Mouse (Mus musculus) fibroblast of lung, adult 2 months (primary cell): ENCODE measurements around the gene Prkab1.

ENCODE experiments used
- DNase-seq: peaks from one replicate; pipeline ENCODE4 v3.0.0-alpha.2; 2011; ENCODE audit warnings: low read depth

Prkab1 gene

GRCm38 (mm10) chr5:116024327-116024739, at the start of gene Prkab1:
TSS of gene Prkab1 (minus strand) at chr5:116024508.
- peak; percentile 87 for DNase-seq

DNA sequence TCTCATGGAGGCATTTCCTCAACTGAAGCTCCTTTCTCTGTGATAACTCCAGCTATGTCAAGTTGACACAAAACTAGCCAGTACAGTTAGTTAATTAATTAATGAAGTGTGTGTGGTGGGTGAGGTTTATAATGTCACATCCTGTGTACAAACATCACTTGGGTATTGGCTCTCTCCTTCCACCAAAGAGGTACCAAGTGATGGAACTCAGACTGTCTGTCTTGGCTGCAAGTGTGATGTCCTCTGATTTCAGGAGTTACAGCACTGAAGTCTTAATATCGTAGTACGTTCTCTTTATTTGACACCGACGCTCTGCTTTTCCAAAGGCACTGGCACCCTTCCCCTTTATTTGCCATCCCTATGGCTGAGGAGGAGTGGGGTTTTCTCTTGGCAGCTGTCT, 45.3 kb upstream of the Prkab1 start:
- no peak for DNase-seq

DNA sequence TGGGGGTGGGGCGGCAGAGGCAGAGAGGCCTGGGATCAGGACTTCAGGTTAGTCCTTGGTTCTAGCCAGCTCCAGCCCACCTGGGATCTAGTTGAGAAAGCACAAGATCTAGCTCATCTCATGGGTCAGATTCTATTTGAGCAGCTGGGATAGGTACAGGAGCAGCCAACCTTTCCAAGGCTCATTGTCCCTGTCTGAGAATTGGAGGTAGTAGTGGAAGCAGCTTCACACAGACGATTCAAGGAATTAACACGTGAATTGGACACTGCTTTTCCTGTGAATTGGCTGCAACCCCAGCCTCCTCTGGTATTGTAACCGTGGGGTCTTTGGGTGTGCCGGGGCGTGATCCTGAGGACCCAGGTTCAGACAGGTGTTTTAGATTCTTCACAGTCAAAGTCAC, 28.5 kb upstream of the Prkab1 start:
- DNase-seq, result no peak

DNA sequence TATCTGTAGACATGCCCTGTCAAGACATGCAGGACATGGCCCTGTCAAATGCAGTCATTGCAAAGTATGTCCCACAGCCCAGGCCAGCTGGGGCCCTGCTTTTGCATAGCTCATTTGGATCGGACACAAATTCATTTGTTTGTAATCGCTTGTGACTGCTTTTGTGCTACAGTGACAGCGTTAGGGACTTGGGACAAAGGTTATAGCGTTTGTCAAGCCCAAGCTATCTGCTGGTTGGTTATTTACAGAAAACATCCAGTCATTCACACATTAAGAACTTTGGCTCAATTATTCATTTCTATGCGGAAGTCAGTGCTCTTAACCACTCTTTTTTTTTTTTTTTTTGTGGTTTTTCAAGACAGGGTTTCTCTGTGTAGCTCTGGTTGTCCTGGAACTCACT, 27.9 kb upstream of the Prkab1 start:
- no peak for DNase-seq

DNA sequence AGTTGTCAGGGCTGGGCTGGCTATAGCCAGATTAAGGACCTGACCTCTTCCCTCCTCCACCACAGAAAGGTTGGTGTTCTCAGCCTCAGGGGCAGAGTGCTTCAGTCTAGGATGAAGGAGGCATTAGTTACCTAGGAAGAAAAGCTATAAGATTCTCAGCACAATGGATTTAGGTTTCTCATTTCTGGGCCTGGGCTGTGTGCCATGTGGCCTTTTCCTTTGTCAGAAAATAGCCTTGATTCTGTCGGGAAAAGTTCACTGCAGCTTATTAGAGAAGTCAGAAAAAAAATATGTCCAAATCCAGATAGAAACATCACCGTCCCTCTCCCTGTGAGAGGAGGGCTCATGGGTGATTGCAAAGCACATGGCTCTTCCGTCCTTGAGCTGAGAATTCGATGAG, 25.5 kb upstream of the Prkab1 start:
- no peak for DNase-seq

DNA sequence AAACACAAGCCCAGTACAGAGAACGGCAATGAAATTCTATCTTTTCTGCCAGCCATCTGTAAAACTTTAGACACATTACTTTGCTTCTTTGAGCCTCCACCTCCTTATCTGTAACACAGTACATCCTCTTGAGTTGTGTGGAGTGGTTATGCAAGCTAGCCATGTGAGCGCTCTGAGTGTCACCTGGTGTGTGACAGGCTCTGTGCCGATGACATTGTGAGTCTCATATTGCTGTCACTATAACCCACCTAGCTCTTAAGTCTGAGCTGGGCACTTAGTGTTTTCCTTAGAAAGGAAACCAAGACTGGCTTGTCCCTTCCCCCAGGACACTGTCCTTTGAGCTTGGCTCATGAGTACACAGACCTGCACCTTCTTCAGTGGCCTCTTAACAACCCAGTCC, 24.0 kb upstream of the Prkab1 start:
- DNase-seq, result no peak

DNA sequence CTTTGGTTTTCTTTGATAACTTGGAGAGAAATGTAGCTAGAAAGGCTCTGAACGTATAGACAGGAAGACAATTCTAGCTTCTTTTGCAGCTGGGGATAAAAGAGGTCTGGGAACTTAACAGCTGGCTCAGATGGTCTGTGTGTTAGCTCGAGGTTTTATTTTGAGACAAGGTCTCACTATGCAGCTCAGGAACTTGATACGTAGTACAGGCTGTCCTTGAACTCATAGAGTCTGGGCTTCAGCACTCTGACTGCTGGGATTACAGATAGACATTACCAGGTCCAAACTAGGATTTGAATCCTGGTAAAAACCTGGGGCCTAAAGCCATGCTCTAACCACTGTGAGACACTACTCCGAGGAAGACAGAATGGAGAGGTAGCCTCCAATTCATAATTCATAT, 21.9 kb upstream of the Prkab1 start:
- no peak for DNase-seq

- DNase-seq, result no peak
These were observed 21.3 kb upstream of the Prkab1 start for GRCm38 (mm10) chr5:116045581-116045980.

- no peak for DNase-seq
These were observed 17.9 kb upstream of the Prkab1 start for GRCm38 (mm10) chr5:116042241-116042640.

- DNase-seq, result no peak
These were observed 15.4 kb upstream of the Prkab1 start for GRCm38 (mm10) chr5:116039706-116040105.

DNA sequence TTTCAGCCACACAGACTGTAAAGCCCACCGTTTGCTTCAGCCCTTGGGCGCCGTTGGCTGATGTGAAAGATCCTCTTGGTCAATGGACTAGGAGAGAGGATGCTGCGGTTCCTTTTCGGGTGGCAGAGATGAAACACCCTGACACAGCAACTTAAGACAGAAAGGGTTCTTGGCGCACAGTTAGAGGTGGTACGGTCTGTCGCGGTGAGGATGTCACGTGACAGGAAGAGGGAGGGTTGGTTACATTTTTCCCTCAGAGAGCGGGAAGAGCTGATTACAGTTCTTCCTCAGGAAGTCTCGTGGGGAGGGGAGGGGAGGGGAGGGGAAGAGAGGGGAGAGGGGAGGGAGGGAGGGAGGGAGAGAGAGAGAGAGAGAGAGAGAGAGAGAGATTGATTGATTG, 13.4 kb upstream of the Prkab1 start:
- DNase-seq, result no peak

- DNase-seq, result no peak
These were observed 12.2 kb upstream of the Prkab1 start for GRCm38 (mm10) chr5:116036465-116036864.

GRCm38 (mm10) chr5:116031190-116031577, 6.9 kb upstream of the Prkab1 start:
- no peak for DNase-seq

DNA sequence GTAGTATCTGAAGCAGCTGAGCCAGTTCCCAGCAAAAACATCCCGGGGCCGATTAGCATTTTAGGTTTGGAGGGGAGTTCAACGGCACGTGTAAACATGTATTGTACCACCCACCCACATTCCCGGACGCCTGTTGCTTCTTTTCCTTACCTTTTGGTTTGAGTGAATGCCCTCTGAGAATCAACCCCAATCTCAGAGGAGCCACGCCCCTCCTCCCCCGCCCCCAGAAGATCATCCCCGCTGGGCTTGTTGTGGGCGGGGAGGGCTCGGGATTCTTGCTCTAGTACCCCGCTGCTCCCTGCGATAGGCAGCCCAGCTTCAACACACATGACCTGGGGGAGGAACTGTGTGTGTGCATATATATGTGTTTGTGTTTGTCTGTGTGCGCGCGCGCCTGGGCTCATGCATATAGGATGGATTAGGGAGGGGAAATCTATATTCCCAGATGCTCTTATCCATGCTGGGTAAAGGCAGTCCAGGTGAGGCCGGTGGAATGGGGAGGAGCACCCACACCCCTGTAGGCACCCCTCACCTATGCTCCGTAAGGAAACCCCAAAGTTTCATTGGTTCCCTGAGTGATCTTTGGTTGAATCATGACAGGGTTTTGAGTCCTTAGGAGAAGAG, 6.4 kb upstream of the Prkab1 start:
- no peak for DNase-seq

- no peak for DNase-seq
These were observed 4.8 kb upstream of the Prkab1 start for GRCm38 (mm10) chr5:116029071-116029470.

GRCm38 (mm10) chr5:116026561-116026960, 2.3 kb upstream of the Prkab1 start:
- no peak for DNase-seq

DNA sequence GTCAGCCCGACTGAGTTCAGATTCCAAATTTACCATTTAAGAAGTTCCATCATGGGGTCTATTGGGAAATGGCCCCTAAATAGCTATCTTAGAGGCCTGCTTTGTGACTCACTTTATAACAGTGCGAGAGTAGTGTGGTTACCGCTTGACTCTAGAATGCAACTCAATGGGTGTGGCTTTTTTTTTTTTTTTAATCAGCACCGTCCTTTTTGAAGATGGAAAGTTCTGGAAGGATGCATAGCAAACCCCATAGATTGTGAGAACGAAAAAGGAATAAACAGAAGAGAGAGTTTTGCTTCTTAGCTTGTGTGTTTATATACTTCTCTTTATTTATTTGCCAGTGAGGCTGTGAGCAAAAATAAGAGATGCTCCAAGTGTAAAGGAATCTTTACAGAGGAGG, 1.8 kb upstream of the Prkab1 start:
- DNase-seq, result no peak

DNA sequence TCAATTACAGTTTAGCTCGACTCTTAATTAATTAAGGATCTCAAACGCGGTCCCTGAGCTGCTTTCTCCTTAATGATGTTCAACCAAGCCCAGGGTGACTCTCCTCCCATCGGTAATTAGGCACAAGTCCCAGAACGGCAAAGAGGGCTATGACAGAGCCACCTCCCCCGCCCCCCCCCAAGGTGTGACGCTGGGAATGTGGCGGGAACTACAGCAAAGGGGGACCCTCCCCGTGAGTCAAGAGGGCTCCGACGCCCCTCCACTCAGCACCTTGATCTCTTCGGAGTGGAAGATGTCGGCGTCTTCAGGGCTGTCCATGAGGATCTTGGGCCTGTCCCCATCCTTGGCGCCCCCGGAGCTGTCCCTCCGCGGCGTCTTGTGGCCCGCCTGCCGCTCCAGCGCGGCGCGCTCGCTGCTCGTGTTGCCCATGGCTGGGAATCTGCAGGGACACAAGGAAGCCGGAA, 455 bp downstream of the Prkab1 start:
- DNase-seq, result no peak

GRCm38 (mm10) chr5:116023251-116023661, 1.1 kb downstream of the Prkab1 start:
- DNase-seq, result peak; percentile 34

DNA sequence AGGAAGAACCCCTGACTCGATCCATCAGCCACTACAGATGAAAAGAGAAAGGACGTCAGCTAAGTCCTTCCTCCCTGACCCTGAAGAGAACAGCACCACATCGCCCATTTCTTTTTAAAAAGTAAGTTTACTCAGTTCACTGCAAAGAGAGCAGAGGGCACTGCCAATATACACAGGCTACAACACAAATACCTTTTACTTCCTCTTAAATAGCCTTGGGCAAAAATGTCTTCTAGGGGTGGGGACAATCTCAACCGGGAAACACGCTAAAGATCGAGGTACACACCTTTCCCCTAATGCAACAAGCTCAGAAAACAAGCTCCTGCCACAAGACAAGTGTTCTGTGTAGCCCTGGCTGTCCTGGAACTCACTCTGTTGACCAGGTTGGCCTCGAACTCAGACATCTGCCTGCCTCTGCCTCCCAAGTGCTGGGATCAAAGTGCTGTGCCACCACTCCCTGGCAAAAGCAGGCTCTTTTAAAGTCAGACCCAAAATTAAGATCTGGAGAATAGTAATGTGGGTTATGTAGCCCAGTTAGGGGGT, 1.6 kb downstream of the Prkab1 start:
- DNase-seq, result no peak

GRCm38 (mm10) chr5:116022131-116022530, 2.2 kb downstream of the Prkab1 start:
- no peak for DNase-seq

DNA sequence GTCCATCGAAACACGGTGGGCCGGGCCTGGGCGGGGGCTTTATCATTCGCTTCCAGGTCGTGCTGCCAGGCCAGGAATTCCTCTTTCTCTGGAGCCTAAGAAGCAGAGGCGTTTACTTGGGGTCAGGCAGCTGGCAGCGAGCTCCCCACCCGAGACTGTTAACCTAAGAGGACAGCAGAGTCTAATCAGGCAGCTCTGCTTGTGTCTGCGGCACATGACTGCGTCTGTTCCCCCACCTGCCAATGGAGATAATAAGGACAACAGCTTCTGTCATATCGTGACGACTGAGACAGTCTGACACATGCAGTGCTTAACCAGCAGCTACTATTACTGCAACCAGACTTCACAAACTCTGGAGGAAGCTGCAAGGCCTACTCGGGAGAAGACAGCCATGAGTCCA, 2.8 kb downstream of the Prkab1 start:
- DNase-seq, result no peak

DNA sequence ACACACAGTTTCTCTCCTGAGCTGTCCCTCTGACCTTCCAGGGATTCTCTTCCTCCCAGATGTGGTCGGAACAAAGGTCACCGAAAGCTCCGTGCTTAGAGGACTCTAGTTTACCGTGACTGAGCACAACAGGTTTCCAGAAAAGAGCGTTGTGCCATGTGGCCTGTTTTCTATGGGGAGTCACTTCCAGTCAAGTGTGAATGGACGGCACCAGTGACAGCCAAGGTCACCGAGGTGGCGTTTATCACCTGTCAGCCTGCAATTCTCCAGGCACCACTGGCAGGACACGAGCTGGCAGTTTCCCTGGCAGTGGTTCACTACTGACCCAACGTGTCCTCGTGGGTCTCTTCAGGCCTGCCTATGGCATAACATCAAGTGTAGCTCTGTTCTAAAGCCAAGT, 4.9 kb downstream of the Prkab1 start:
- DNase-seq, result no peak

DNA sequence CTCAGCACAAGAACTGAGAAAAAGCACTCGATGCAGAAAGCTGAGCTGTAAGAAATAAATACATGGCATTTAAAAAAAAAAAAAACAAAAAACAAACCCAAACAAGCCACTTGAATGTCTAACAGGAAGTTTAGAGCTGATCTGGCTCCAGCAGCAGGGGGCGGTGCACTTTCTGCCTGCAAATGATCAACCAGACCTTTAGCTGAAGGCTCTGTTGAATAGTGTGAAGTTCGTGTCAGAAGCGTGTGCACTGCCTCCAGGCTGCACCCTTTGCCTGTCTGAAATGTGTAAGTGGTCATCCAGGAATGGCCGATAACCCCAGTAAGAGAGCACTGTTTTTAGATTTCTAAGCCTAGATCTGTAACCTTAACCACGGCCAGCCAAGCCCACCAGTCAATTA, 5.5 kb downstream of the Prkab1 start:
- no peak for DNase-seq
